Mouse (Mus musculus) thymus, postnatal 14 days (tissue): ENCODE results near the gene Bud23.
A peak's percentile ranks its signal among the peaks of the same experiment; 100 is the strongest.

Experiments
- DNase-seq: peaks from one replicate; pipeline ENCODE4 v3.0.0; 2021

Gene Bud23

GRCm38 (mm10) chr5:135016224-135016759 lies 48.5 kb downstream of the Bud23 start:
- DNase-seq = no peak

- DNase-seq = peak; percentile 89
Observed at GRCm38 (mm10) chr5:135015497-135015896, 49.3 kb downstream of the Bud23 start.

- peak; percentile 89 for DNase-seq
Observed at GRCm38 (mm10) chr5:135012671-135013441, 51.9 kb downstream of the Bud23 start.

DNA sequence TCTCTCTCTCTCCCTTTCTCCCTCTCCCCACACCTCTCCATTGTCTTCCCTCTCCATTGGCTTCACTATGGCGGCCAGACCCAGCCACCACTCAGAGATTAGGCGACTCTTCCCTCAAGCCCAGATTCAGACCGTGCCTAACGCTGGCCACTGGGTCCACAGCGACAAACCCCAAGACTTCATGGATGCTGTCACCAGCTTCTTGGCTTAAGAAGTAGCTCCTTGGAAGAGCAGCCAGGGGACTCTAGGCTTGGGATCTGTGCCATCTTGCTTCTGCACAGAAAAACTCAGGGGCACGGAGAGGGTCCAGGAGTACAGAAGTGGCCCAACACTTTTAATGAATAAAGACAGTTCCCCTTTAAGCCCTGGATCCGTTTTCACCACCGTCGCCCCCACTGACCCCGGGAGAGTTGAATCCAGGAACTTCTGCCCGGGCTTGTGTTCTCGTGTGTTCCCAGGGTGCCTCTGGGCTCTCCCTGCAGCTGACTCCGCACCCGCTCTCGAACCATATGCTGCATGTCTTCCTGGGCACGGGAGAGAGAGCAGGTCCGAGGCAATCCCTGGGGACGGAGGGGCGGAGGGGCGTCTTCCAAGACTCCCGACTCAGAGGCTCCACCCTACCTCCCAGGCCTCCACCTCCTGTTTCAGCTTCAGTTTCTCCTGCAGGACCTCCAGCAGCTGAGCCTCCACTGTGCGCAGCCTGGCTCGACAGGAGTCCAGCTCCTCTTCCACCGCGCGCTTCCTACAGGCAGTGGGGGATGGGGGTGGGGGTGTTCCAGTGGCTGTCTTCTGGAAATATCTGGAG lies 52.7 kb downstream of the Bud23 start:
- DNase-seq = no peak

DNA sequence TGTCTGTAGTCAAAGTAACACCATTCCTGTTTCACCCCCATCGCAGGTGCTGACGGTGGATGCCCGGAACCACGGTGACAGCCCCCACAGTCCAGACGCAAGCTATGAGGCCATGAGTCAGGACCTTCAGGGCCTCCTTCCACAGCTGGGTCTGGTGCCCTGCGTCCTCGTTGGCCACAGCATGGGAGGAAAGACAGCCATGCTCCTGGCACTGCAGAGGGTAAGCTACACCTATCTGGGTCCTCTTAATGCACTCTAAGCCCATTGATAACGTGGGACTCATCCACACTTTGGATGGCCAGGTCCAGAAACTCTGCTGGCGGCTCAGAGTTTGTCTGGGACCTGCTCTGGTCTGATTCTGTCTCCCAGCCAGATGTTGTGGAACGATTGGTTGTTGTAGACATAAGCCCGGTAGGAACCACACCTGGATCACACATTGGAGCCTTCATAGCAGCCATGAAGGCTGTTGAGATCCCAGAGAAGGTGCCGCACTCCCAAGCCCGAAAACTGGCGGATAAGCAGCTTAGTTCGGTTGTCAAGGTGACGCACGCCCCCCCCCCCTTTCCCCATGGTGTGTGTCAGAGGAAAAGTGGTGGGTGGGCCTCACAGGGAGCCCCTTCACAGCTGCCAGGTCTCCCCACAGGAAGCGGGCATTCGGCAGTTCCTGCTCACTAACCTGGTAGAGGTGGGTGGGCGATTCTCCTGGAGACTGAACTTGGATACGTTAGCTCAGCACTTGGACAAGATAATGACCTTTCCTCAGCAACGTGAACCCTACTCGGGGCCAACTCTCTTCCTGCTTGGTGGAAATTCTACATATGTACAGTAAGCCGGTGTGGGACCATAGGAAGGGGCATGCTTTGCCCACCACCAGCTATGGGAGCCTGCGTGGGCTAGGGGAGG lies 53.7 kb downstream of the Bud23 start:
- peak; percentile 14 for DNase-seq

GRCm38 (mm10) chr5:135010320-135010709 lies 54.4 kb downstream of the Bud23 start:
- DNase-seq = no peak

GRCm38 (mm10) chr5:135009590-135010319 lies 55.0 kb downstream of the Bud23 start:
- peak; percentile 83 for DNase-seq

DNA sequence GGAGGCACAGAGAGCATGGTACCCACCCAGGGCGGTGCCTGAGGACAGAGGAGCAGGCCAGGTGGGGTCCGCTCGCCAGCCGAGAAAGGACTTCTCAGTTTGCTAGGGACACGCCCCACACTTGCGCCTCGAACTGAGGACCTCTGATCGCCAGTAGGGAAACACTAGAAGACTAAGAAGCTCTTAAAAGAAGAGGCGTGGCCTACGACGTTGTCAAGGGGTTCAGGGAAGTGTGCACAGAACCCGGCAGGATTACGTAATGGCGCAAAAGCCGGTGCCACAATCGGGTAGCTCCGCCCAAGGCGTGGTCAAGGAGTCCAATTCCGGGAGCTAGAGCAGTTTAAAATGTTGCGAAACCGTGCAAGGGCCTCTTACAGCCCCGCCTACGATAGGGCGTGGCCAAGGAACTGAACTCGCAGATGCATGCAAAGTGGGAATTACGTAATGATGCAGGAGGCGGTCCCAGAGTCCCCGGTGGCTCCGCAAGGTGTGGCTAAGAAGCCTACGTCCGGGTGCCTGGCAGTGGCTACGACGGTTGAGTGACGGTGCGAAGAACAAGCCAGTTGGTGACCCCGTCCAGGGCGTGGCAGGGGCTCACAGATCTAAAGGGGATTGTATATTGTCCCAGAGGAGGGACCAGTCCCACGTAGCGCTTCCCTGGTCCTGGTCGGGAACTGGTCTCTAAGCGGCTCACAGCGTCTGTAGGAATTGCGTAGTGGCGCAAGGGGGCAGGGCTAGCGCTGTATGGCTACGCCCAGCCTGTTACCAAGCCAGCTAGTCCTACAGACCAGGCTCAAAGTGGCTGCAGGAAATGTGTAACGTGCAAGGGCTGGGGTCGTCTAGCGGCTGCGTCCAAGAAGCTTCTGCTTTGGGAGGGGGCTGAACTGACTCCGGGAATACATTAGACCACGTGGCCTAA lies 55.8 kb downstream of the Bud23 start, which contains the start of gene Abhd11:
Gene Abhd11, plus strand, starts transcription at position 482 of the 919 bp plus-strand sequence.
- DNase-seq = peak; percentile 99

DNA sequence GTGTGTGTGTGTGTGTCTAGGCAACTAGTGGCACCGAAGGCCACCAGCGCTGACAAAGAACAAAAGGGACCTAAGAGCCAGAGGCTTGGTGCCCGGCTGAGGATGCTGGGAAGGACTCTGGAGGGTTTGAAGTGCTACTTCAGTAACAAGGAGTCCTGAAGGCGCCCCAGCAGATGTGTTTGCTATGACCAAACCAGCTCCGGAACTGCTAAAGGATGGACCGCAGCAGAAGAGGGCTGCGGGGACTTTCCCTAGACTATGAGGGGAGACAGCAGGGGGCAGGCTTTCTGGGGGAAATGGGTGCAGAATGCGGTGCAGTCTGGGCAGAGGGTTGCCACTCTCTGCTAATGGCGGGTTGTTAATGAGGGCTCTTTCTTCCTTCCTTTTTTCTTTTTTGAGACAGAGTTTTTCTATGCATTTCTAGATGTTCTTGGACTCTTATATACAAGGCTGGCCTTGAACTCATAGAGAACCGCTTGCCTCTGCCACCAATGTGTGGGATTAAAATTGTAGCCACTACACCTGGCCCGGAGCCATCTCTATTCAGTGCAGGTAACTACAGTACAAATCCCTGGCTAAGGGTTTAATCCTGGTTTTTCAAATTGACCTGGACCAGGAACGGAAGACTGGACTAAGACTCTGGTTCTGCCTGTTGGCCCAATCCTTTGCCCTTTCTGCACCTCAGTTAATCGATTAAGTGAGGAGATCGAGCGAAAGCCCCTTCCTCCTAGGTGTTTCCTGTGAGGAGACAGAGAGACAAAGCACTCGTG lies 56.8 kb downstream of the Bud23 start:
- peak; percentile 57 for DNase-seq
